Mouse (Mus musculus): ENCODE data around the gene Sfxn3. TPM values are rescaled to one million over a fixed set of nuclear protein-coding genes. Genes with fewer than 3 reads are reported as not detected.

The Sfxn3 gene
- polyA plus RNA-seq, 1 experiment from 2014 or later: 90.5 TPM

DNA sequence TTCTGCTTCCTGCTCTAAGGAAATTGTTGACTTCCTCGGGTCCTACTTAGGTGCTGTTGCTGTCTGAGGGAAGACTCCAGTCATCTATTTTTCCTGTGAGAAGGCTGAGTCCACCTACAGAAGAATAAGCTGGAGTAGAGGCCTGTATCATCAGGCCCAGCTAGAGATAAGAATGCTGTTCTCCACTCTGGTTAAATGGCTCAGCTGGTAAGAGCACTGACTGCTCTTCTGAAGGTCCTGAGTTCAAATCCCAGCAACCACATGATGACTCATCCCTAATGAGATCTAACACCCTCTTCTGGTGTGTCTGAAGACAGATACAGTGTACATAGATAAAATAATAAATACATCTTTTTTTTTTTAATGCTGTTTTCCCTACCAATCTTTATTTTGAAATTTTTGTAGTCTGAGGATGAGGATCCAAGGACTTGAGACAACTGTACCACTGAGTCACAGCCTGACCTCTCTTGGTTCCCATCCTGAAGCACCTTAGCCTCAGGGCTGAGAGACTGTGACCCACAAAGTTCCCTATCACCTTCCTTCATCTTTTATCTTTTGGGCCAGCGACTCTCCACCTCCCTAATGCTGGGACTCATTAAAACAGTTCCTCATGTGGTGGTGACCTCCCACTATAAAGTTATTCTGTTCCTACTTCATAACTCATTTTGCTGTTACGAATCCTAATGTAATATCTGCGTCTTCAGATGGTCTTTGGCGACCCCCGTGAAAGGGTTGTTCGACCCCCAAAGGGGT is 20.6 kb downstream of the Sfxn3 start:
- WGBS: 79% methylated on average over 7 of the region's 7 CpGs
- H3K4me2 ChIP-seq: no peak overlapping the region
- H3K4me3 ChIP-seq: no peak overlapping the region
- no peak for ATAC-seq (ENCODE audit: low FRiP score, low read depth)
- H3K27me3 ChIP-seq: peaks cover 52% of the 10 kb centered on the region
- H3K27ac ChIP-seq (replicated peaks): no peak overlapping the region
- no peaks in the 10 kb centered on the region for H3K9me3 ChIP-seq
- no peaks in the 10 kb centered on the region for H3K36me3 ChIP-seq
- no peak overlapping the region for H3K9ac ChIP-seq
- H3K4me1 ChIP-seq (replicated peaks): peaks cover 12% of the 10 kb centered on the region

DNA sequence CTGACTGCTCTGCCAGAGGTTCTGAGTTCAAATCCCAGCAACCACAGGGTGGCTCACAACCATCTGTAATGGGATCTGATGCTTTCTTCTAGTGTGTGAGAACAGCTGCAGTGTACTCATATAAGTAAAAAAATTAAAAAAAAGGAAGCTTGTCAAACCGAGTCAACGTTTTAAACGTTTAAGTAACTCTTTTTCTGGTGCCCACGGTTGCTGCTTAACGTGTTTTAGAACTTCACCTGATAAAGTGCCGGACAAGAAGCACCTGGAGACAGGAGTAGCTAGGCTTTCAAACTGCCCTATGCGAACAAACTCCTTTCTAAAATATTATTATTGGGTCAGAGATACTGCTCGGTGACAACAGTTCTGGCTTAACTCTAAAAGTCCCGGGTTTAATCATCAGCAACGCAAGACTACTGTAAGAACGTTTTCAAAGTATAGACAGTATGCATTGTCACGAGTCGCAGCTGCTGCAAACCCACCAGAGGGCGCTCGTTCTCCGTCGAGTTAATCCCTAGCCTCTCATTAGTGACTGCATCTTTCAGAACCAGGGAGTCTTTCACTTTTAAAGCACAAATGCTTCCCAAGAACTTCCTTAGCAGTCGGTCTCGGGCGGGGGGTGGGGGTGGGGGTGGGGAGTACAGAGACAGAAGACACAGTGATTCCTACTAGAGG is 26.7 kb downstream of the Sfxn3 start:
- H3K36me3 ChIP-seq: no peaks in the 10 kb centered on the region
- H3K4me2 ChIP-seq: peak overlapping the region; percentile 99
- peak; percentile 10; the same call in 1 of the 2 replicates for ATAC-seq (ENCODE audit: low FRiP score, low read depth)
- no peaks in the 10 kb centered on the region for H3K9me3 ChIP-seq
- H3K27ac ChIP-seq (replicated peaks): peak overlapping the region; percentile 95
- peaks cover 26% of the 10 kb centered on the region for H3K4me1 ChIP-seq (replicated peaks)
- peak overlapping the region; percentile 77 for H3K4me3 ChIP-seq
- WGBS: 8% methylated on average over 20 of the region's 20 CpGs
- H3K27me3 ChIP-seq: peaks cover 45% of the 10 kb centered on the region
- peak overlapping the region; percentile 89 for H3K9ac ChIP-seq

DNA sequence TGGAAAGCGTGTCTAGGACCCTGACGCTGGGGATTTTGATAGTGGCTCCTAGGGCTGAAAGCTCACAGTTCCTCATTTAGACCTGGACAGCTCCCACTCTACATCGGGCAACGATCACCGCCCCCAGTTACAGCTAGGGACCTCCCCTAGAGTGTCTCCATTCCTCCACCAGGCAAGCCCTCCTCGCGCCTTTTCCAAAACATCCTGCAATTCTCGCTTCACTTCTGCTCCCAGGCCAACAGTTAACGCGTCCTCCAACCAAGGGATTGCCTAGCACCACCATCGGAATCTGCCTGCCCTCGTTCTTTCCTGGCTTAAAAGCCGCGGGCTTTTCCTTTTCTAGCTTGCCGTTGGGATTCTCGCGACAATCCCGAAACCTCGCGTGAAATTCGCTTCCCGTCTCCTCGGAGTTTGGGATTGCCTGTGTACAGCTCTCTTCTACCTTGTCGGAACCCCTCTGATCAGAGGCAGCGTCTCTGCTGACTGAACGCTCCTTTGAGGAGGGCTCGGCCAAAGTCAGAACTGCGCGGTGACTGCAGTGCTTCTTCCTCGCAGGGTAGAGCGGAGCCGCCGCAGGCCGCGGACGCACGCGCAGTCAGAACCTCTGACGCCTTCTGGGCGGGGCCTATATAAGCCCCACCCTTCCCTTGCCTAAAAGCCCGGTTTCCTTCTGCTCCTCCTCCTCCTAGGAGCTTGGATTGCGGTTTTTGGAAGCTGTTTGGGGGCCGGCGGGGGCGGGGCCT is 27.4 kb downstream of the Sfxn3 start, which contains the start of gene Kazald1:
TSS of gene Kazald1 (plus strand) at position 662 of the 743 bp plus-strand sequence.
- peak; percentile 90 for ATAC-seq (ENCODE audit: low FRiP score, low read depth)
- H3K9me3 ChIP-seq: no peaks in the 10 kb centered on the region
- peaks cover 28% of the 10 kb centered on the region for H3K4me1 ChIP-seq (replicated peaks)
- H3K4me3 ChIP-seq: peak within 1 kb of the TSS; percentile 77
- H3K27me3 ChIP-seq: peaks cover 53% of the 10 kb centered on the region
- H3K36me3 ChIP-seq: no peaks in the 10 kb centered on the region
- H3K9ac ChIP-seq: peak within 1 kb of the TSS; percentile 89
- H3K27ac ChIP-seq (replicated peaks): peak within 1 kb of the TSS; percentile 95
- H3K4me2 ChIP-seq: peak within 1 kb of the TSS; percentile 99
- WGBS: 0% methylated on average over 45 of the region's 45 CpGs

DNA sequence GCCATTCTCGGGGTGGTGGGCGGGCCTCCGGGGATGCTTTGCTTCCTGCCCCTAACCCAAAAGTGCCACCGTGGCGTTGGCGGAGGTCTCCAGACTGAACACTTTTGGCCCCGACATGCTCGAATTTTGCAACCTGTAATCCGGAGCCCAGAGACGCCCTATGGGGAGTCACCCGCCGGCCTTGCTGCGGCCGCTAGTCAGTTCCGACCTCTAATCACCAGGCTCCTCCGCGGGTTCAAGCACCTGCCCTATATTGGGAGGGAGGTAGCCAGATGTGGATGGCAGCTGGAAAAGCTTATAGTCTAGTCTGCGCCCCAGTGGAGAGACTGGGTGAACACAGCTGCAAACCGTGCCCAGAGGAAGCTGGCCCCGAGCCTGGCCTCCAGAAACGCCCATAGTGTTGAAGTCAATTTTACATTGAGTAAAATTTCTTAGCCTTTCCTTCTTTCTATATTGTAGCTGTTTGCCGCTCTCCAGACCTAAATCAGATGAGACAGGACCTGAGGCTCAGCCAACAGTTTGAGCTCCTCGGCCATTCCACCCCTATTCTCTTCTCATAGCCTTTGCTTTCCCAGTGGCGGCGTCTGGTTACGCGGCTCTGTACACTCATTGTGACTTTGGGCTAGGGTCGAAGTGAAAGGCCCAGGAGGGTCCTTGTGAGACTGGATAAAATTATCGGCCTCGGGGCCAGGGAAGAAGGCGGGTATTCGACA is 28.2 kb downstream of the Sfxn3 start:
- WGBS: under 1% methylated on average over 32 of the region's 32 CpGs
- H3K36me3 ChIP-seq: no peaks in the 10 kb centered on the region
- peak overlapping the region; percentile 89 for H3K9ac ChIP-seq
- peaks cover 36% of the 10 kb centered on the region for H3K4me1 ChIP-seq (replicated peaks)
- H3K4me3 ChIP-seq: peak overlapping the region; percentile 77
- ATAC-seq (ENCODE audit: low FRiP score, low read depth): 0 out of 2 replicates have a peak, but pooled peaks have one; percentile 25
- H3K4me2 ChIP-seq: peak overlapping the region; percentile 99
- H3K9me3 ChIP-seq: no peaks in the 10 kb centered on the region
- peak overlapping the region; percentile 95 for H3K27ac ChIP-seq (replicated peaks)
- H3K27me3 ChIP-seq: peaks cover 58% of the 10 kb centered on the region

DNA sequence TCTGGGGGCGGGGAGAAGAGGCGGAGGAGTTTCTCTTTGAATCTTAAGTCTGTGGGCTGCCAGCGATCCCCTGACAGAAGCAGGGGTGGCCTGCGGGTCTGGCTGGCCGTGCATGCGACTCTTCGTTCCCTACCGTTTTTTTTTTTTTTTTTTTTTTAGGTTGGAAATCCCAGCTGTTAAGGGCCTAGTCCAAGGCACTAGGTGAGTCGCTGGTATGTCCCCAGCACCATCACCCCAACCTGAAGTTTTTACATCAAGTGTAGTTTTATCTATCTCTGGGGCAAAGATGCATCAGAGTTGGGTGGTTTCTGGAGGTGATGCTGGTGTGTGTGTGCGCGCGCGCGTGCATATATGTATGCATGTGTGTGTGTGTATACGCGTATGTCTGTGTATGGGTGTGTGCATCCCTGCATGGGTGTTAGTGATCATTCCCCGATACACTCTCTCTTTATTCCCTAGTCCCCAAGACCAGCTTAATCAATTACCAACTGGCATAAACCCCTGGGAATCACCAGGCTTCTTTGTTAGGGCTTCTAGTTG is 28.8 kb downstream of the Sfxn3 start:
- H3K36me3 ChIP-seq: no peaks in the 10 kb centered on the region
- H3K4me1 ChIP-seq (replicated peaks): peaks cover 42% of the 10 kb centered on the region
- H3K27ac ChIP-seq (replicated peaks): no peak overlapping the region
- WGBS: 5% methylated on average over 17 of the region's 17 CpGs
- peaks cover 61% of the 10 kb centered on the region for H3K27me3 ChIP-seq
- no peak for ATAC-seq (ENCODE audit: low FRiP score, low read depth)
- H3K4me3 ChIP-seq: peak overlapping the region; percentile 77
- H3K9ac ChIP-seq: 0 out of 2 replicates have a peak overlapping the region, but pooled peaks have one; percentile 7
- no peaks in the 10 kb centered on the region for H3K9me3 ChIP-seq
- peak overlapping the region; percentile 99 for H3K4me2 ChIP-seq

GRCm38 (mm10) chr19:45076586-45077510 is 29.5 kb downstream of the Sfxn3 start:
- WGBS: under 1% methylated on average over 62 of the region's 62 CpGs
- no peak for ATAC-seq (ENCODE audit: low FRiP score, low read depth)
- no peaks in the 10 kb centered on the region for H3K36me3 ChIP-seq
- peak overlapping the region; percentile 77 for H3K4me3 ChIP-seq
- H3K9me3 ChIP-seq: no peaks in the 10 kb centered on the region
- H3K4me1 ChIP-seq (replicated peaks): peaks cover 44% of the 10 kb centered on the region
- peak overlapping the region; percentile 49 for H3K4me2 ChIP-seq
- no peak overlapping the region for H3K27ac ChIP-seq (replicated peaks)
- H3K27me3 ChIP-seq: peaks cover 62% of the 10 kb centered on the region
- 0 out of 2 replicates have a peak overlapping the region, but pooled peaks have one; percentile 7 for H3K9ac ChIP-seq

DNA sequence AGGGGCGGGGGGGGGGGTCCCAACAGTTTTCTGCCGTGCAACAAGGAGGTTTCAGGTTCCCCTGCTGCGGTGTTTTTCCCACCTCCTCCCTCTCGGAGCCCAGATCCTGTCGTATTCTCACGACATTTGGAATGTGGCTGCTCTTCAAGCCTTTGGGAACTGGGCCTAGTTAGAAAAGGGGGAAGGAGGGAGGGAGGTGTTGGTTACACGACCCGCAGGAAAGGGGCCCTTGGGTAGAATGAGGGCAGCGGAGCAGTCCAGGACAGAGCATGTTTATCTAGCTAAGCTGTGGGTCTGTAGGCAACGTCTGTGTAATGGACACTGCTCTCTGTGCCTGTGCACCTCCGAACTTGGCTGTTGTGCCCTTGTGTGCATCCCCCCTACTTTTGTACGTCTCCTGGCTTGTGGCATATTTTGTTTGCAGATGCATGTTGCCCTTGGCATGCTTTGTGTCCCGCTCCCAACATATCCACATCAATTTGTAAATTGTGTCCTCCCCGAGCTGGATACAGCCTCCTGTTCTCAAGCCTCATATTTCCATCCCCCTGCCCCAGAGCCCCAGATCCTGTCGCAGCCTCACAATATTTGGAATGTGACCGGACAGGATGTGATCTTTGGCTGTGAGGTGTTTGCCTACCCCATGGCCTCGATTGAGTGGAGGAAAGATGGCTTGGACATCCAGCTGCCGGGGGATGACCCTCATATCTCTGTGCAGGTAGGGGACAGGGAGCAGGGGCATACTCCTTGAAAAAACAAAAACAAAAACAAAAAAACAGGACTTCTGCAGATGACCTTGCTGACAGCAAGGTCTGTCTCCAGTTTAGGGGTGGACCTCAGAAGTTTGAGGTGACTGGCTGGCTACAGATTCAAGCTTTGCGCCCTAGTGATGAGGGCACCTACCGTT is 30.7 kb downstream of the Sfxn3 start:
- no peak for ATAC-seq (ENCODE audit: low FRiP score, low read depth)
- Histone ChIP-seq H3K27me3 (peaks cover 72% of the 10 kb centered on the region), H3K27ac (replicated peaks) (no peak overlapping the region), H3K4me2 (no peak overlapping the region), H3K36me3 (no peaks in the 10 kb centered on the region), H3K9me3 (no peaks in the 10 kb centered on the region), H3K9ac (no peak overlapping the region), H3K4me3 (no peak overlapping the region), H3K4me1 (replicated peaks) (peaks cover 44% of the 10 kb centered on the region)
- WGBS: 6% methylated on average over 20 of the region's 20 CpGs

- Histone ChIP-seq H3K4me1 (replicated peaks) (peaks cover 44% of the 10 kb centered on the region), H3K27me3 (peaks cover 83% of the 10 kb centered on the region), H3K4me3 (peak overlapping the region; percentile 22; the same call in 1 of the 2 replicates), H3K36me3 (no peaks in the 10 kb centered on the region), H3K27ac (replicated peaks) (no peak overlapping the region), H3K4me2 (peak overlapping the region; percentile 55), H3K9me3 (no peaks in the 10 kb centered on the region), H3K9ac (no peak overlapping the region)
- WGBS: 4% methylated on average over 17 of the region's 17 CpGs
- no peak for ATAC-seq (ENCODE audit: low FRiP score, low read depth)
These were observed 31.9 kb downstream of the Sfxn3 start for GRCm38 (mm10) chr19:45078971-45079764.

DNA sequence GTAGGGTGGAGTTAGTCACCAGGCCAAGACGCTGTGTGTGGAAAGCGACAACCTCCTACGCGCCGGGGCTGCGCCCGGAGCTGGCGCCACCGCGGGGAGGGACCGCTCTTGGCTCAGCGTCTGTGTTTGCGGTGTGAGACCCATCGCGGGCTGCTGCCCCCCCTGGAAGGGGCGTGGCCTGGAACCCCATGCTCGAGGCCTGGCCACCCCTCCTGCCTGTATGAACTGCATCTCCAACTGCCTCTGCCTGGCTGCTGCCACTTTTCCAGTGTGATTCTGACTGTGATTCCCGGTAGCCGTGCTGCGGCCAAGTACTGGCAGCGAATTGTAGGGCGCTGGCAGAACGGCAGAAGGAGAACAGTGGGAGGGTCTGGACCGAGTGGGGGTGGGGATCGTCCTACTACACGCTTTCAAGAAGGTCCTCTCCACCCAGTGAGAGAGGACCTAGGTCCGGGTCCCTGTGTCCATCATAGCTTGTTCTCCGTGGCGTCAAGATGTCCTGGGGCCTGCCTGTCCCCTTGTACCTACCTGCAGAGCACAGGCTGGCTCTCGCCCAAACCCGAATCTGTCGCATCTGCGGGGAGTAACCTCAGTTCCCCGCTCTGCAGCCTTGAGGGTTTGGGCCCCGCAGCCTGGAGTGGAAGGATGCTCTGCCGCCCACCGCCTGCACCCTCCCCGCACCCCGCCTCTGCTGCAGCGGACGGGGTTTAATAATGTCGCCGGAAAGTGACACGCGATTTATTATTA is 32.6 kb downstream of the Sfxn3 start:
- Histone ChIP-seq H3K27me3 (peaks cover 88% of the 10 kb centered on the region), H3K36me3 (no peaks in the 10 kb centered on the region), H3K4me1 (replicated peaks) (peaks cover 40% of the 10 kb centered on the region), H3K9me3 (no peaks in the 10 kb centered on the region), H3K9ac (no peak overlapping the region; the same call in 1 of the 2 replicates), H3K27ac (replicated peaks) (no peak overlapping the region), H3K4me2 (peak overlapping the region; percentile 55), H3K4me3 (peak overlapping the region; percentile 22)
- ATAC-seq (ENCODE audit: low FRiP score, low read depth): peak; percentile 20; the same call in 1 of the 2 replicates
- WGBS: under 1% methylated on average over 45 of the region's 45 CpGs

Data from hindbrain, embryonic 15.5 days (tissue).